Mouse (Mus musculus) MEL (cell line): Measurements from ENCODE around the gene Timm50. TPM values are rescaled to one million over a fixed set of nuclear protein-coding genes. Genes with fewer than 3 reads are reported as not detected.

Experiments used
- DNase-seq: peaks from one replicate; pipeline ENCODE4 v3.0.0; 2011; ENCODE audit warnings: low read depth, low spot score
- H3K27ac ChIP-seq: 2 replicates; pipeline ENCODE4 v1.5.1; 2012; ENCODE audit warnings: low read depth, mild to moderate bottlenecking, control low read depth, low read length, moderate library complexity; ENCODE audit not compliant: control insufficient read depth
- H3K27me3 ChIP-seq, 2 experiments: fragments of 150-350 bp in 1 of 2; sonication (generic) in 1 of 2; 2 replicates each; pipeline ENCODE4 v1.6.1; 2012; ENCODE audit warnings: low read length in 2 of 2, mild to moderate bottlenecking in 2 of 2, improper control_type of control experiment in 1 of 2, moderate library complexity in 1 of 2; ENCODE audit not compliant: insufficient read depth in 2 of 2, control insufficient read depth in 1 of 2
- H3K36me3 ChIP-seq, 2 experiments: 2 replicates each; pipeline ENCODE4 v1.6.1; 2012 to 2014; ENCODE audit warnings: low read length in 2 of 2, improper control_type of control experiment in 1 of 2, inconsistent platforms in 1 of 2, mild to moderate bottlenecking in 1 of 2; ENCODE audit not compliant: insufficient read depth in 2 of 2, control insufficient read depth in 1 of 2
- H3K4me1 ChIP-seq, 2 experiments: fragments of 150-350 bp in 1 of 2; sonication (generic) in 1 of 2; 2 replicates each; pipeline ENCODE4 v1.6.1; 2012; ENCODE audit warnings: low read length in 2 of 2, improper control_type of control experiment in 1 of 2, mild to moderate bottlenecking in 1 of 2; ENCODE audit not compliant: insufficient read depth in 2 of 2, control insufficient read depth in 1 of 2
- H3K4me3 ChIP-seq, 2 experiments: fragments of 150-350 bp in 1 of 2; sonication (generic) in 1 of 2; 2 replicates each; pipeline ENCODE4 v1.5.1; 2012; ENCODE audit warnings: low read depth in 2 of 2, low read length in 2 of 2, mild to moderate bottlenecking in 2 of 2, moderate library complexity in 2 of 2, control low read depth in 1 of 2, improper control_type of control experiment in 1 of 2; ENCODE audit not compliant: control insufficient read depth in 1 of 2, insufficient read depth in 1 of 2
- H3K79me2 ChIP-seq: 2 replicates; pipeline ENCODE4 v1.6.1; 2012; ENCODE audit warnings: mild to moderate bottlenecking, low read length, moderate library complexity; ENCODE audit not compliant: control insufficient read depth, poor library complexity, insufficient read depth
- H3K9ac ChIP-seq: 2 replicates; pipeline ENCODE4 v1.6.1; 2012; ENCODE audit warnings: low read depth, mild to moderate bottlenecking, control low read depth, low read length, moderate library complexity; ENCODE audit not compliant: control insufficient read depth, poor library complexity, severe bottlenecking
- H3K9me3 ChIP-seq: fragments of 150-350 bp; sonication (generic); replicated peaks from 2 replicates; pipeline ENCODE4 v1.6.1; 2012; ENCODE audit warnings: mild to moderate bottlenecking, low read length, improper control_type of control experiment, moderate library complexity; ENCODE audit not compliant: insufficient read depth
- CTCF ChIP-seq, 3 experiments: IDR thresholded peaks in 2 of 3; conservative IDR thresholded peaks in 1 of 3; 2 replicates each; pipeline ENCODE4 v1.5.1; 2011 to 2012; ENCODE audit warnings: low read length in 3 of 3, low read depth in 2 of 3, mild to moderate bottlenecking in 2 of 3, improper control_type of control experiment in 1 of 3, inconsistent platforms in 1 of 3, mixed read lengths in 1 of 3, moderate library complexity in 1 of 3; ENCODE audit not compliant: control insufficient read depth in 1 of 3, insufficient read depth in 1 of 3, poor library complexity in 1 of 3, severe bottlenecking in 1 of 3
- E2F4 ChIP-seq: IDR thresholded peaks from 2 replicates; pipeline ENCODE4 v1.6.1; 2011; ENCODE audit warnings: low read depth, low read length, improper control_type of control experiment, borderline replicate concordance
- EP300 ChIP-seq, 2 experiments: IDR thresholded peaks; 2 replicates each; pipeline ENCODE4 v1.6.1; 2011; ENCODE audit warnings: improper control_type of control experiment in 2 of 2, low read length in 2 of 2, low read depth in 1 of 2, mild to moderate bottlenecking in 1 of 2
- GABPA ChIP-seq: IDR thresholded peaks from 2 replicates; pipeline ENCODE4 v1.6.1; 2012; ENCODE audit warnings: low read depth, mild to moderate bottlenecking, inconsistent platforms, low read length, improper control_type of control experiment, moderate library complexity
- GATA1 ChIP-seq: IDR thresholded peaks from 2 replicates; pipeline ENCODE4 v1.6.1; 2011; ENCODE audit warnings: low read depth, low read length, improper control_type of control experiment
- HCFC1 ChIP-seq: IDR thresholded peaks from 2 replicates; pipeline ENCODE4 v1.6.1; 2012; ENCODE audit warnings: low read depth, mild to moderate bottlenecking, inconsistent platforms, low read length, improper control_type of control experiment, moderate library complexity
- MAFK ChIP-seq: IDR thresholded peaks from 2 replicates; pipeline ENCODE4 v1.6.1; 2011; ENCODE audit warnings: low read depth, mild to moderate bottlenecking, low read length, improper control_type of control experiment, borderline replicate concordance
- POLR2A ChIP-seq, 2 experiments: IDR thresholded peaks; 2 replicates each; pipeline ENCODE4 v1.6.1; 2011 to 2012; ENCODE audit warnings: low read length in 2 of 2, mild to moderate bottlenecking in 2 of 2, control low read depth in 1 of 2, improper control_type of control experiment in 1 of 2, low read depth in 1 of 2, moderate library complexity in 1 of 2; ENCODE audit not compliant: control insufficient read depth in 1 of 2, insufficient read depth in 1 of 2, poor library complexity in 1 of 2
- POLR2AphosphoS2 ChIP-seq: IDR thresholded peaks from 2 replicates; pipeline ENCODE4 v1.6.1; 2011; ENCODE audit warnings: low read length, improper control_type of control experiment
- POLR2AphosphoS5 ChIP-seq: IDR thresholded peaks from 2 replicates; pipeline ENCODE4 v1.6.1; 2012; ENCODE audit warnings: low read depth, borderline replicate concordance, mild to moderate bottlenecking, inconsistent platforms, low read length, moderate library complexity, mixed read lengths
- RAD21 ChIP-seq: IDR thresholded peaks from 2 replicates; pipeline ENCODE4 v1.6.1; 2011; ENCODE audit warnings: mild to moderate bottlenecking, low read depth, low read length, improper control_type of control experiment
- RCOR1 ChIP-seq: IDR thresholded peaks from 2 replicates; pipeline ENCODE4 v1.6.1; 2012; ENCODE audit warnings: low read depth, mild to moderate bottlenecking, inconsistent platforms, low read length, improper control_type of control experiment
- SIN3A ChIP-seq: IDR thresholded peaks from 2 replicates; pipeline ENCODE4 v1.6.1; 2012; ENCODE audit warnings: low read length, improper control_type of control experiment, inconsistent platforms
- SMC3 ChIP-seq: IDR thresholded peaks from 2 replicates; pipeline ENCODE4 v1.6.1; 2011; ENCODE audit warnings: low read depth, low read length, improper control_type of control experiment
- TBP ChIP-seq: IDR thresholded peaks from 2 replicates; pipeline ENCODE4 v1.8.0; 2011; ENCODE audit warnings: low read depth, low read length, improper control_type of control experiment
- TCF12 ChIP-seq: IDR thresholded peaks from 2 replicates; pipeline ENCODE4 v1.6.1; 2014; ENCODE audit warnings: low read depth, mild to moderate bottlenecking, inconsistent platforms, low read length, improper control_type of control experiment, moderate library complexity
- ZC3H11A ChIP-seq: IDR thresholded peaks from 2 replicates; pipeline ENCODE4 v1.6.1; 2012; ENCODE audit warnings: low read depth, mild to moderate bottlenecking, inconsistent platforms, low read length, improper control_type of control experiment
- ZKSCAN1 ChIP-seq: IDR thresholded peaks from 2 replicates; pipeline ENCODE4 v1.6.1; 2012; ENCODE audit warnings: low read depth, mild to moderate bottlenecking, inconsistent platforms, low read length, improper control_type of control experiment, moderate library complexity
- ZNF384 ChIP-seq: IDR thresholded peaks from 2 replicates; pipeline ENCODE4 v1.6.1; 2012; ENCODE audit warnings: low read depth, mild to moderate bottlenecking, inconsistent platforms, low read length, improper control_type of control experiment
- polyA plus RNA-seq, 2 experiments: library from polyadenylated mRNA; stranded (reverse) in 1 of 2; unstranded in 1 of 2; fragments of >175 nt in 1 of 2; fragments of >200 nt in 1 of 2; gene quantifications; 2 replicates each; pipeline versions ENCODE4 v1.2.1 to v1.2.4; 2012; ENCODE audit warnings: low replicate concordance in 2 of 2, low read depth in 1 of 2; ENCODE audit not compliant: insufficient read length in 2 of 2, insufficient read depth in 1 of 2, missing spikeins in 1 of 2
- total RNA-seq: library from RNA; depleted of rRNA; stranded (reverse); fragments of 300-350 nt; gene quantifications from 2 replicates; pipeline ENCODE4 v1.2.3, GENCODE M21; 2012

The Timm50 gene
- total and polyA plus RNA-seq, 3 experiments, result 167 to 216 TPM; not detected in 1

GRCm38 (mm10) chr7:28298837-28299625, 12.8 kb downstream of the Timm50 start:
- Histone ChIP-seq H3K9ac (no peak overlapping the region), H3K36me3 (no peaks in the 10 kb centered on the region), H3K79me2 (no peaks in the 10 kb centered on the region), H3K27me3 (no peaks in the 10 kb centered on the region), H3K4me1 (no peaks in the 10 kb centered on the region), H3K27ac (no peak overlapping the region), H3K4me3 (no peak overlapping the region), H3K9me3 (no peaks in the 10 kb centered on the region)
- peak; percentile 83 for TF ChIP-seq SMC3
- TF ChIP-seq CTCF (IDR thresholded peaks at IDR 0.05 in 2 of 3, conservative IDR thresholded peaks at IDR 0.05 in 1 of 3; ENCODE audit: control insufficient read depth in 1 of 3, insufficient read depth in 1 of 3, low read depth in 2 of 3, low read length in 3 of 3, poor library complexity in 1 of 3, severe bottlenecking in 1 of 3), result peak; percentile 53 to 92 (median 57)
- 0 out of 2 replicates have a peak, but pooled peaks have one; percentile 14 for TF ChIP-seq SIN3A
- no peak for TF ChIP-seq TBP
- peak; percentile 96 for TF ChIP-seq RAD21
- peak; percentile 84 for TF ChIP-seq ZC3H11A
- no peak for TF ChIP-seq E2F4
- DNase-seq, result peak; percentile 77

GRCm38 (mm10) chr7:28294481-28294880, 17.4 kb downstream of the Timm50 start:
- Histone ChIP-seq H3K27me3 (no peaks in the 10 kb centered on the region), H3K9me3 (no peaks in the 10 kb centered on the region), H3K9ac (no peak overlapping the region), H3K36me3 (no peaks in the 10 kb centered on the region), H3K27ac (no peak overlapping the region), H3K4me1 (no peaks in the 10 kb centered on the region), H3K4me3 (no peak overlapping the region), H3K79me2 (no peaks in the 10 kb centered on the region)
- DNase-seq, result no peak
- no peak for TF ChIP-seq SIN3A
- no peak for TF ChIP-seq GABPA
- no peak for TF ChIP-seq MAFK
- TF ChIP-seq ZNF384, result no peak
- no peak for TF ChIP-seq TCF12
- TF ChIP-seq TBP, result no peak
- TF ChIP-seq POLR2AphosphoS2, result no peak
- no peak for TF ChIP-seq EP300 (IDR thresholded peaks at IDR 0.05; ENCODE audit: low read depth in 1 of 2, low read length in 2 of 2)
- no peak for TF ChIP-seq ZKSCAN1
- TF ChIP-seq GATA1, result no peak
- TF ChIP-seq HCFC1, result no peak
- no peak for TF ChIP-seq POLR2A (IDR thresholded peaks at IDR 0.05; ENCODE audit: control insufficient read depth in 1 of 2, insufficient read depth in 1 of 2, low read depth in 1 of 2, low read length in 2 of 2, poor library complexity in 1 of 2)
- no peak for TF ChIP-seq ZC3H11A
- no peak for TF ChIP-seq RCOR1
- no peak for TF ChIP-seq POLR2AphosphoS5
